8 mouse cellular contexts compared by ENCODE assay signal in genomic region chr10:83083946-83084345, GRCm38 (mm10).
DNase-seq lines count a peak whose midpoint lies in the region; ATAC-seq and TF ChIP-seq lines count a peak whose summit lies in the region.
"Had no signal": no experiment of that assay in that cellular context is flagged by ENCODE, and none has a peak within 500 bp of the region (broad histone marks: within the 10 kb centered on the region; RNA-seq: fewer than 3 reads in every experiment).

No protein-coding gene starts in this region.

- H3K9ac ChIP-seq in lung, embryonic 14.5 days = no peak overlapping the region
- H3K9ac ChIP-seq in heart, embryonic 16.5 days (ENCODE audit: low read length) = no peak overlapping the region

- TF ChIP-seq CTCF in lung, embryonic 14.5 days (IDR thresholded peaks at IDR 0.05; ENCODE audit: low read depth) = no peak
- no peak for TF ChIP-seq CTCF in gastrocnemius, adult 2 months (IDR thresholded peaks at IDR 0.05)

- intact Hi-C loops in gastrocnemius, adult 2 months (cut with DNase I) = no loop called here

- no peak overlapping the region; the same call in 1 of the 2 replicates for H3K4me2 ChIP-seq in lung, embryonic 14.5 days
- H3K4me2 ChIP-seq in heart, embryonic 16.5 days (ENCODE audit: low read depth, low read length) = peak overlapping the region; percentile 47

- no peak overlapping the region for H3K27ac ChIP-seq in lung, embryonic 14.5 days (ENCODE audit: low read depth)
- H3K27ac ChIP-seq in gastrocnemius, adult 2 months = no peak overlapping the region
- H3K27ac ChIP-seq in heart, embryonic 16.5 days (ENCODE audit: low read length) = peak overlapping the region; percentile 73
- H3K27ac ChIP-seq: layer of hippocampus, adult 2 months had no signal

- ATAC-seq in lung, embryonic 14.5 days (ENCODE audit: insufficient read depth) = no peak
- ATAC-seq in heart, embryonic 16.5 days (replicated peaks; ENCODE audit: extremely low read depth, insufficient read depth, low FRiP score) = peak; percentile 61
- ATAC-seq in megakaryocyte-erythroid progenitor cell, adult 5-6 weeks (replicated peaks; ENCODE audit: low FRiP score, low TSS enrichment, poor library complexity, severe bottlenecking) = peak; percentile 45
- no peak for ATAC-seq in activated CD4-positive, CD25-positive, alpha-beta regulatory T cell, adult 4 months

- H3K4me3 ChIP-seq in lung, embryonic 14.5 days (ENCODE audit: low read depth, low read length) = no peak overlapping the region
- peak overlapping the region; percentile 19 for H3K4me3 ChIP-seq in gastrocnemius, adult 2 months
- no peak overlapping the region for H3K4me3 ChIP-seq in heart, embryonic 16.5 days (ENCODE audit: low read length)
- H3K4me3 ChIP-seq: layer of hippocampus, adult 2 months had no signal

- peaks cover 12% of the 10 kb centered on the region; the same call in 1 of the 2 replicates for H3K4me1 ChIP-seq in lung, embryonic 14.5 days (ENCODE audit: insufficient read depth)
- H3K4me1 ChIP-seq in heart, embryonic 16.5 days (ENCODE audit: control insufficient read depth, insufficient read depth, low read length) = peaks cover 45% of the 10 kb centered on the region

- no peaks in the 10 kb centered on the region for H3K27me3 ChIP-seq in lung, embryonic 14.5 days (ENCODE audit: insufficient read depth, low read length)
- H3K27me3 ChIP-seq in heart, embryonic 16.5 days (ENCODE audit: control insufficient read depth, insufficient read depth, low read length) = no peaks in the 10 kb centered on the region

- 33% methylated on average over 9 of the region's 9 CpGs for WGBS in lung, embryonic 14.5 days
- 13% methylated on average over 9 of the region's 9 CpGs for WGBS in heart, embryonic 16.5 days

- peak; percentile 69 for DNase-seq in lung, embryonic 14.5 days
- DNase-seq in lung, postnatal 25 days (ENCODE audit: low spot score) = no peak
- peak; percentile 39 for DNase-seq in gastrocnemius, adult 2 months
- no peak for DNase-seq in testis, postnatal 10 days (ENCODE audit: low spot score)

- no peaks in the 10 kb centered on the region for H3K36me3 ChIP-seq in lung, embryonic 14.5 days (ENCODE audit: insufficient read depth)
- no peaks in the 10 kb centered on the region for H3K36me3 ChIP-seq in heart, embryonic 16.5 days (ENCODE audit: control insufficient read depth, insufficient read depth)

- no peaks in the 10 kb centered on the region for H3K9me3 ChIP-seq in lung, embryonic 14.5 days (ENCODE audit: low read depth, low read length)
- H3K9me3 ChIP-seq in heart, embryonic 16.5 days (replicated peaks; ENCODE audit: control insufficient read depth, low read length) = no peaks in the 10 kb centered on the region

Comparison
In these comparisons a context has a peak if more than half of its experiments do, and no peak if none do; other contexts are left out.
1. DNase-seq: peak in lung, embryonic 14.5 days (single experiment) and gastrocnemius, adult 2 months (single experiment); none in lung, postnatal 25 days (single experiment) and testis, postnatal 10 days (single experiment).
2. ATAC-seq: peak in heart, embryonic 16.5 days (single experiment) and megakaryocyte-erythroid progenitor cell, adult 5-6 weeks (single experiment); none in lung, embryonic 14.5 days (single experiment) and activated CD4-positive, CD25-positive, alpha-beta regulatory T cell, adult 4 months (single experiment).